Mouse (Mus musculus) hindbrain, embryonic 16.5 days (tissue): ENCODE measurements around the gene Tmem35b. TPM values are rescaled to one million over a fixed set of nuclear protein-coding genes. Genes with fewer than 3 reads are reported as not detected.

Source experiments
- ATAC-seq: fragments of 200-750 bp; cut with Nextera tagmentation; 2 replicates; pipeline ENCODE4 v1.8.0; 2017; ENCODE audit warnings: moderate TSS enrichment, moderate library complexity
- H3K27ac ChIP-seq: fragments of 300-500 bp; sonication (generic); 2 replicates; pipeline ENCODE4 v1.5.1; 2014; ENCODE audit warnings: low read depth, mild to moderate bottlenecking, control low read depth, low read length, moderate library complexity
- H3K27me3 ChIP-seq: fragments of 300-500 bp; sonication (generic); replicated peaks from 2 replicates; pipeline ENCODE4 v1.6.1; 2014; ENCODE audit warnings: low read length; ENCODE audit not compliant: control insufficient read depth, insufficient read depth
- H3K36me3 ChIP-seq: fragments of 300-500 bp; sonication (generic); 2 replicates; pipeline ENCODE4 v1.6.1; 2014; ENCODE audit warnings: mild to moderate bottlenecking, low read length, moderate library complexity, mixed read lengths; ENCODE audit not compliant: control insufficient read depth, insufficient read depth
- H3K4me1 ChIP-seq: fragments of 300-500 bp; sonication (generic); 2 replicates; pipeline ENCODE4 v1.6.1; 2014; ENCODE audit warnings: low read depth, low read length; ENCODE audit not compliant: control insufficient read depth, insufficient read depth
- H3K4me2 ChIP-seq: fragments of 300-500 bp; sonication (generic); 2 replicates; pipeline ENCODE4 v1.6.1; 2014; ENCODE audit warnings: mild to moderate bottlenecking, low read length, control low read depth, moderate library complexity
- H3K4me3 ChIP-seq: fragments of 300-500 bp; sonication (generic); 2 replicates; pipeline ENCODE4 v1.5.1; 2014; ENCODE audit warnings: mild to moderate bottlenecking, low read length, control low read depth, moderate library complexity
- H3K9ac ChIP-seq: fragments of 300-500 bp; sonication (generic); 2 replicates; pipeline ENCODE4 v1.6.1; 2014; ENCODE audit warnings: low read depth, mild to moderate bottlenecking, control low read depth, low read length, moderate library complexity
- H3K9me3 ChIP-seq: fragments of 300-500 bp; sonication (generic); 2 replicates; pipeline ENCODE4 v1.6.1; 2014; ENCODE audit warnings: mild to moderate bottlenecking, low read length, moderate library complexity; ENCODE audit not compliant: control insufficient read depth
- WGBS: fragments of 180-500 bp; shearing (Covaris S2); extraction: QIAGEN DNeasy Blood & Tissue Kit; methylation state at CpG from one replicate; pipeline ENCODE4 v1.1.7; 2014; 5-methylcytosine and 5-hydroxymethylcytosine counted together
- polyA plus RNA-seq: library from polyadenylated mRNA; unstranded; fragments of >200 nt; fragmentation: Nextera tagmentation; extraction: Ambion mirVana; gene quantifications from 2 replicates; pipeline ENCODE4 v1.2.1, GENCODE M21; 2015

Gene Tmem35b
- polyA plus RNA-seq, 1 experiment from 2014 or later = 17.5 TPM

DNA sequence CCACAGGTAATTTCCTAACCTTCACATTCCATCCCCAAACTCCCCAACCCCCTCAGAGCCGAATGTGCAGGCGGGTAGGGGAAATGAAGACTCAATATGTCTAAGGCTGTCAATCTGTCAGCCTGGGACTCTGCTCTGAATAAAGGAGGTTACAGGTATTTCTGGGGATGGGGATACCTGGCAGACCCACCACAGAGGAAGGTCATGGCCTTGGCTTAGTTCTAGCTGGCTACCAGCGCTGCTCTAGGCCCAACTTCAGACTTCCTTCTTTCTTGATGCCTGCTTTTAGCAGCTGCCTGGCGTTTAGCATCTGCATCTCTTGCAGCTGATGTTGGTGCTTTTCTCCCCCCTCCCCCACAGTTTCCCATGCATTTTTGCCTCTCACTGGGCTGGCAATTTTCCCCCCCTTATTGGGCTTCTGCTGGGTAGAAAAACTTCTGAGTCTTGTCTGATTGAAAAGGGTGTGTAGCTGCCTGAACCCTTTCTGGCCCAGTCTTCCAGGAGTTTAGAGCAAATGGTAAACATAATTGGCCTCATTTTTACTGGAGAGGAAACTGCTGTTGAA is 47.9 kb downstream of the Tmem35b start:
- H3K4me1 ChIP-seq = peaks cover 36% of the 10 kb centered on the region
- no peaks in the 10 kb centered on the region for H3K36me3 ChIP-seq
- 53% methylated on average over 4 of the region's 4 CpGs for WGBS
- H3K4me2 ChIP-seq = peak overlapping the region; percentile 86
- ATAC-seq = no peak
- no peaks in the 10 kb centered on the region for H3K27me3 ChIP-seq
- peak overlapping the region; percentile 7; the same call in 1 of the 2 replicates for H3K9ac ChIP-seq
- H3K27ac ChIP-seq = peak overlapping the region; percentile 25; the same call in 1 of the 2 replicates
- H3K4me3 ChIP-seq = peak overlapping the region; percentile 8; the same call in 1 of the 2 replicates
- H3K9me3 ChIP-seq = no peaks in the 10 kb centered on the region

DNA sequence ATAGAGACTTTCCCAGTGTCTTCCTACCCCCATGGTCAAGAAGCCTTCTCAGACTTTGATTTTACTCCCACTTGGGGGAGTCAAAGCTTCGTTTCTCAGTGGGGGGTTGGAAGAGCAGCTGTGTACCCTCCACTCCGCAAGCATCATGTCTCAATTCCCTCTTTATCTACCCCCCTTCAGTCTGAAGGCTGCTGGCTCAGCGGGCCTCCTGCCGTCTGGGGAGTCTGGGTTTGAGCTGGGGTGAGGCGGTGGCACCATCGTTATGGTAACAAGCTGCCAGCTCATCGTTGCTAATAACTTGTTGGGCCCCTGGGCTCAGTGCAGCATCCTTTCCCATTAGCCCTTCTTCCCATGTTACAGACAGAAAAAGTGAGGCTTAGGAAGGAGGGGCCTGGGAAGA is 48.6 kb downstream of the Tmem35b start:
- Histone ChIP-seq H3K4me1 (peaks cover 36% of the 10 kb centered on the region), H3K36me3 (no peaks in the 10 kb centered on the region), H3K4me3 (0 out of 2 replicates have a peak overlapping the region, but pooled peaks have one; percentile 8), H3K9ac (no peak overlapping the region; the same call in 1 of the 2 replicates), H3K9me3 (no peaks in the 10 kb centered on the region), H3K4me2 (peak overlapping the region; percentile 42; the same call in 1 of the 2 replicates), H3K27me3 (no peaks in the 10 kb centered on the region), H3K27ac (no peak overlapping the region)
- 13% methylated on average over 7 of the region's 7 CpGs for WGBS
- no peak for ATAC-seq

DNA sequence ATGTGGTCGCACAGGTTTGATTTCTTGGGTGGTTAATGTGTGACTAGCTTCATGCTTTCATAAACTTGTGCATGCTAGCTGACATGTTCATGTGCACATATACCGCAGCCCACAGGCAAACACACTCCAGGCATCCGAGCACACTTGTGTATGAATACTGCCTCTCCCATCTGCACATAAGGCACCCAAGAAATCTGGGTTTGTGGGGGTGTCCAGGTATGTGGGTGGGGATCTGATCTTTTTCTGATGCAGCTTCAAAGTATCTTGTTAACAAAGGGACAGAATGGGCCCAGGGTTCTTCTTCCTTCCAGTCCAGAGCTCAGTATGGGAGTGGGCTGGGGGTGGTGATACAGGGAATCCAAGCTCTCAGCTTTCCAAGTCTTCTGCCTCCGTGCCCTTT is 49.1 kb downstream of the Tmem35b start:
- 70% methylated on average over 4 of the region's 4 CpGs for WGBS
- Histone ChIP-seq H3K27me3 (no peaks in the 10 kb centered on the region), H3K4me2 (peak overlapping the region; percentile 42; the same call in 1 of the 2 replicates), H3K4me3 (no peak overlapping the region), H3K9me3 (no peaks in the 10 kb centered on the region), H3K9ac (peak overlapping the region; percentile 0; the same call in 1 of the 2 replicates), H3K4me1 (peaks cover 34% of the 10 kb centered on the region), H3K36me3 (no peaks in the 10 kb centered on the region), H3K27ac (no peak overlapping the region)
- ATAC-seq = no peak

DNA sequence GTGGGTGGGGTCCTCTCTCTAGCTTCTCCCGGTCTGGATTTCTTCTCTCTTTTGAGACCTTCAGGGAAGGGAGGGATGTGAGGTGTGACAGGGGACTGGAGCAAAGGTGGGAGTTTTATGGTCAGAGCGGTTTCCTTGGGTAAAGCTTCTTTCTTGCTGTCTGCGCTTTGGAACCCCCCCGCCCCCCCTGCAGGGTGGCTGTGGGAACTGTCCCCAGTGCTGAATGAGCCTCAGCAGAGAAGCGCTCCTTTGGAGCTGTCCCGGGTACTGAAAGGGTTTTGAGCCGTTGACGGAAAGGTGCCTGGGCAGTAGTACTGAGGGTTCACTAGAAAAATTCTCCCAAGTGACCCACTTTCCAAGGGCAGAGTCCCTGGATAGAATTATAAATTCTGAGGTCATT is 50.0 kb downstream of the Tmem35b start:
- Histone ChIP-seq H3K27me3 (no peaks in the 10 kb centered on the region), H3K4me3 (no peak overlapping the region), H3K27ac (no peak overlapping the region), H3K9ac (0 out of 2 replicates have a peak overlapping the region, but pooled peaks have one; percentile 28), H3K9me3 (no peaks in the 10 kb centered on the region), H3K4me2 (peak overlapping the region; percentile 42), H3K4me1 (peaks cover 29% of the 10 kb centered on the region), H3K36me3 (no peaks in the 10 kb centered on the region)
- ATAC-seq = no peak
- 9% methylated on average over 8 of the region's 8 CpGs for WGBS

DNA sequence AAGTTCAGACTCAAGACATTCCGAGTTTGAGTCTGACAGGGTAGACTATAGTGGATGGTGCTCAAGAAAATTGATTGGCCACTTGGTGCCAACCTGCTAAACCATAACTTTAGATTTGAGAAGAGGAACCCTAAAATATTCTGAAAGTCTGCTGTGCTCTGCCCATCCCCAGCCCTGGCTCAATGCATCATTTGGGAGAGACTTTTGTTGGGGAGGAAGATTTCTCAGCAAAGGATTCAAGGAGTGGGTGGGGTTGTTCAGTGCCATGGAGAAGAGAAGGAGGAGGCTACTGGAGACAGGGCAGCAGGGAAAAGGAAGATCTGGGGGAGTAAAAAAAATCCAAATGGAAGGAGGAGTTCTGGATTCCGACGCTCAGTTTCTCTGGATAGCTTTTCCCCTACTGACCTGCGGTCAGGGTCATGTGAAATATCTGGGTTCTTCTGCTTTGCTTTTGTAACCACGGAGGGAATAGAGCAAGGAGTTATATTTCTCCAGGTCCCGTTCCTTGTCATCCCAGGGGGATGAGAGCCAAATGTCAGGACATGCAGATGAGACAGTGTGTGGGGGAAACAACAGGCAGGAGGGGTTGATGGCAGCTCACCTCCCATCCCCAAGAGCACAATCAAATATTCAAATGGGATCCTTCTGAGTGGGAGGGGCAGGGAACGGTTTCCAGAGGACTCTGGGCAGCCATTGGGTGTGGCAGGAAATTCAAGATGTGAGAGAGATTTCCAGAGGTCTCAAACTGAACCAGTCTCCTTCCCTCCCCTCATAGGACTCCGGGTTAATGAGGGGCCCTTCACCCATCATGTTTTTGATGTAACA is 50.8 kb downstream of the Tmem35b start:
- H3K4me2 ChIP-seq = no peak overlapping the region; the same call in 1 of the 2 replicates
- no peaks in the 10 kb centered on the region for H3K36me3 ChIP-seq
- H3K4me1 ChIP-seq = peaks cover 31% of the 10 kb centered on the region
- H3K4me3 ChIP-seq = no peak overlapping the region
- ATAC-seq = no peak
- no peaks in the 10 kb centered on the region for H3K27me3 ChIP-seq
- H3K27ac ChIP-seq = no peak overlapping the region
- 60% methylated on average over 8 of the region's 8 CpGs for WGBS
- no peak overlapping the region for H3K9ac ChIP-seq
- H3K9me3 ChIP-seq = no peaks in the 10 kb centered on the region

DNA sequence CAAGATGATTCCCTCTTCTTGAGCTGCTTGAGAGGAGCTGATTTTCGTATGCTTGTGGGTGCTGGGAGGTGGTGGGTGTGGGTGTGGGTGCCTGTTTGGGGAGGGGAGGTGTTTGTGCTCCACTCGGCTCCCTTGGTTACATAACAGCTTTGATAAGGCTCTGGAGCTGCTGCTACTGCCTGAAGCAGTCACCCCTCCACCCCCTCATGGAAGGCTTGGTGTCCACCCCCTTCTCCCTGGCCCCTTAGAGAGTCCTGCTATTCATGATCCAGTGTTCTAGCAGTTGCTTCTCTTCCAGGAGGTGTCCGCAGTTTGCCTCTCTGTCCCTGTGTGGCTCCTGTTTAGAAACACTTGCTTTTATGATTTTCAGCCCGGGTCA is 51.4 kb downstream of the Tmem35b start:
- 69% methylated on average over 4 of the region's 4 CpGs for WGBS
- Histone ChIP-seq H3K4me1 (peaks cover 37% of the 10 kb centered on the region), H3K36me3 (no peaks in the 10 kb centered on the region), H3K4me2 (no peak overlapping the region), H3K27me3 (no peaks in the 10 kb centered on the region), H3K9ac (no peak overlapping the region), H3K9me3 (no peaks in the 10 kb centered on the region), H3K4me3 (no peak overlapping the region), H3K27ac (no peak overlapping the region)
- ATAC-seq = no peak

DNA sequence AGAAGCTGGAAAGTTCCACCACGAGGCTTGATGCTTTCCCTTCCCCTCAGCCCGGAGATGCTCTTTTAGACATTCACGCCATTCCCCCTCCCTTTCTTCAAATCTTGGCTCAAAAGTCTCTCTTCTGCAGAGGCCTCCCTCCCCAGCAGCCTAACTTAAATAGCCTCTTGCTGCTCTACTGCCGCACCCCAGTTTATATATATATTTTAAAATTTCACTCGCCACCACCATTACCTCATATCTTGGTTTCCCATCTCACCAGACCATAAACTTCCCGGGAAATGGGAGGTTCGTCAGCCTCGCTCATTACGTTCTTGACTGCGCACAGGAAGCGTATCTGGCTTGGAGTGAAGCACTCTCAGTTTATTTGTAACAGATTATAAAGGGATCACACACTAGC is 54.5 kb downstream of the Tmem35b start:
- Histone ChIP-seq H3K27ac (no peak overlapping the region), H3K4me3 (no peak overlapping the region), H3K9me3 (no peaks in the 10 kb centered on the region), H3K4me2 (no peak overlapping the region), H3K36me3 (no peaks in the 10 kb centered on the region), H3K4me1 (peaks cover 17% of the 10 kb centered on the region), H3K27me3 (no peaks in the 10 kb centered on the region), H3K9ac (no peak overlapping the region)
- 81% methylated on average over 11 of the region's 11 CpGs for WGBS
- no peak for ATAC-seq

DNA sequence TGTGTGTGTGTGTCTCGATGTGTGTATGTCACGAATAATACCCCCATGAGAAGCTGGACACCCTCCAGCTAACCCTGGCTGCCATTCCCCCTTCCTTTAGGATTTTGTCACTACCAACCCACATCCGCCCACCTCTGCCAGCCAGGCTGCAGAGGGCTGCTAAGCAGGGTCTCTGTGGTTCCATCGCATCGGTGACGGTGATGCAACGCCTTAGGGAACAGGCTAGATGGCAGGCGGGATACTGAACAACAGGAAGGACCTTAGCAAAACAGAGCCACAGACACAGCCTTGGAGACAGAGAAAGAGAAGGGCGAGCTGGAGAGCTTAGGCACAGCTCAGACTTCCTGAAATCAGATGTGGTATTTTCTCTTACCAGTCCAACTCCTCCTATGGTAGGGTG is 55.2 kb downstream of the Tmem35b start:
- H3K4me1 ChIP-seq = peaks cover 11% of the 10 kb centered on the region
- no peak for ATAC-seq
- no peaks in the 10 kb centered on the region for H3K36me3 ChIP-seq
- 41% methylated on average over 9 of the region's 9 CpGs for WGBS
- no peak overlapping the region; the same call in 1 of the 2 replicates for H3K4me2 ChIP-seq
- H3K27me3 ChIP-seq = no peaks in the 10 kb centered on the region
- no peak overlapping the region for H3K27ac ChIP-seq
- H3K9ac ChIP-seq = no peak overlapping the region
- H3K9me3 ChIP-seq = no peaks in the 10 kb centered on the region
- H3K4me3 ChIP-seq = no peak overlapping the region
